Mouse (Mus musculus): ENCODE data around the gene Adam22. TPM values are rescaled to one million over a fixed set of nuclear protein-coding genes. Genes with fewer than 3 reads are reported as not detected.

The Adam22 gene
- polyA plus RNA-seq, 1 experiment from 2014 or later = 32.5 TPM

DNA sequence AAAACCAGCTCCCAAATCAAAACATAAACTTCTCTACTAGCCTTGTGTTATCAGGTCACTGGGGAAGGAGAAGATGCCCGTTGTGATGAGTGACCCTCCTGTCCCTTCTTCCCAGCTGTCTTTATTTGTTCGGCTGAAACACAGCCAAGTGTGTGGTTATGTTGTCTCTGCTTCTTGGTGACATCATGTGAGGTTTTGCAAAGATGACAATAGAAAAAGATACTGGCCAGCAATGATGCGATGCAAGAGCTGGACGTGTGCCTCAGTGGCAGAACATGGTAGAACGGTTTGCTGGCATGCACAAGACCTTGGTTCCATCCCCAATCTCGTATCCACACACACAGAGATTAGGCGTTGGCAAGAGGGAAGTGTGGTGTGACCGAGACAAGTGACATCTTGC, 236.0 kb downstream of the Adam22 start:
- 89% methylated on average over 8 of the region's 8 CpGs for WGBS

GRCm38 (mm10) chr5:8129750-8130149, 238.2 kb downstream of the Adam22 start:
- no peaks in the 10 kb centered on the region for H3K4me1 ChIP-seq (replicated peaks)
- no peak overlapping the region for H3K9ac ChIP-seq
- no peak overlapping the region for H3K4me2 ChIP-seq
- WGBS = 91% methylated on average over 2 of the region's 2 CpGs
- no peaks in the 10 kb centered on the region for H3K27me3 ChIP-seq
- peaks cover 37% of the 10 kb centered on the region for H3K36me3 ChIP-seq
- 0 out of 2 replicates have a peak, but pooled peaks cover 4% of the 10 kb centered on the region for H3K9me3 ChIP-seq
- no peak overlapping the region for H3K4me3 ChIP-seq
- H3K27ac ChIP-seq (replicated peaks) = no peak overlapping the region
- no peak for ATAC-seq (ENCODE audit: low read depth)

More for the DNA sequence above, 236.0 kb downstream of the Adam22 start:
- no peak overlapping the region for H3K9ac ChIP-seq
- no peaks in the 10 kb centered on the region for H3K4me1 ChIP-seq (replicated peaks)
- H3K4me2 ChIP-seq = no peak overlapping the region
- no peak overlapping the region for H3K27ac ChIP-seq (replicated peaks)
- peaks cover 24% of the 10 kb centered on the region for H3K36me3 ChIP-seq
- H3K4me3 ChIP-seq = no peak overlapping the region
- no peak for ATAC-seq (ENCODE audit: low read depth)
- no peaks in the 10 kb centered on the region for H3K9me3 ChIP-seq
- H3K27me3 ChIP-seq = no peaks in the 10 kb centered on the region

- no peak overlapping the region for H3K4me2 ChIP-seq
- H3K4me1 ChIP-seq (replicated peaks) = no peaks in the 10 kb centered on the region
- H3K9ac ChIP-seq = no peak overlapping the region
- 85% methylated on average over 3 of the region's 3 CpGs for WGBS
- no peaks in the 10 kb centered on the region for H3K27me3 ChIP-seq
- H3K36me3 ChIP-seq = peaks cover 16% of the 10 kb centered on the region
- H3K4me3 ChIP-seq = no peak overlapping the region
- H3K9me3 ChIP-seq = no peaks in the 10 kb centered on the region
- H3K27ac ChIP-seq (replicated peaks) = no peak overlapping the region
- ATAC-seq (ENCODE audit: low read depth) = no peak
These were observed 247.0 kb downstream of the Adam22 start for GRCm38 (mm10) chr5:8120926-8121325.

GRCm38 (mm10) chr5:8120087-8120486, 247.9 kb downstream of the Adam22 start:
- no peaks in the 10 kb centered on the region for H3K9me3 ChIP-seq
- WGBS = 86% methylated on average over 2 of the region's 2 CpGs
- ATAC-seq (ENCODE audit: low read depth) = no peak

DNA sequence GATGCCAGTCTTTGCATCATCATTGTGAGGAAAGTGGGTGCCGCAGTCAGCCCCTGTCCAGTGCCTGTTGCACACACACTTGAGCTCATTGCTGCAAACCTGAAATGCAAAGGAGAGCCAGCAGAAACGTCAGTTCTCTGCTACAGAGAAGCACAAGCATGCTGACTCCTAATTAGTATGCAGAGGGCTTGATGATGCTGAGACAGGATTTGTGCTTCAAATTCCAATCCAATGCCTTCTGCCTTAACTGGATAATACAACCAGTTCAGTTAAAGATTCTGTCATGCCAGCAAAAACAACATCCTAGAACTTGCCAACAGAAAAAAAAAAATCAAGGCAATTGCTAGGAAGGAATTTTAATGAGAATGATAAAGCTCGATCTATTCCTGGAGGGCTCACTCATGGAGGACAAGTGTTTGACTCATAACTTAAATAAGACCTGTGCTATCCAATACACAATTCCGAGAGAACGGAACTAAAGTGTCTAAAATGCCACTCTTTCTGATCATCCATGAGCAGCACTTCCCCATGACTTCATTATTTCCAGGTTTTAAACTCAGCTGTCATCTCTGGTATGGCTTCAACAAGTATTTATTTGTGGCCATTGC, 251.3 kb downstream of the Adam22 start:
- H3K4me3 ChIP-seq = no peak overlapping the region
- H3K27me3 ChIP-seq = no peaks in the 10 kb centered on the region
- peaks cover 8% of the 10 kb centered on the region; the same call in 1 of the 2 replicates for H3K36me3 ChIP-seq
- H3K9me3 ChIP-seq = no peaks in the 10 kb centered on the region
- 81% methylated on average over 5 of the region's 5 CpGs for WGBS
- H3K27ac ChIP-seq (replicated peaks) = no peak overlapping the region
- H3K4me2 ChIP-seq = no peak overlapping the region
- no peaks in the 10 kb centered on the region for H3K4me1 ChIP-seq (replicated peaks)
- no peak for ATAC-seq (ENCODE audit: low read depth)
- H3K9ac ChIP-seq = no peak overlapping the region

More at GRCm38 (mm10) chr5:8120087-8120486, 247.9 kb downstream of the Adam22 start:
- H3K27me3 ChIP-seq = no peaks in the 10 kb centered on the region
- peaks cover 13% of the 10 kb centered on the region for H3K36me3 ChIP-seq
- no peaks in the 10 kb centered on the region for H3K4me1 ChIP-seq (replicated peaks)
- no peak overlapping the region for H3K27ac ChIP-seq (replicated peaks)
- H3K4me2 ChIP-seq = no peak overlapping the region
- no peak overlapping the region for H3K9ac ChIP-seq
- no peak overlapping the region for H3K4me3 ChIP-seq

- peaks cover 4% of the 10 kb centered on the region; the same call in 1 of the 2 replicates for H3K36me3 ChIP-seq
- H3K27me3 ChIP-seq = no peaks in the 10 kb centered on the region
- WGBS = 94% methylated on average over 5 of the region's 5 CpGs
- H3K4me2 ChIP-seq = no peak overlapping the region
- H3K4me3 ChIP-seq = no peak overlapping the region
- no peak overlapping the region for H3K27ac ChIP-seq (replicated peaks)
- H3K9ac ChIP-seq = no peak overlapping the region
- no peaks in the 10 kb centered on the region for H3K4me1 ChIP-seq (replicated peaks)
- ATAC-seq (ENCODE audit: low read depth) = no peak
- H3K9me3 ChIP-seq = no peaks in the 10 kb centered on the region
These were observed 255.7 kb downstream of the Adam22 start for GRCm38 (mm10) chr5:8112246-8112645.

DNA sequence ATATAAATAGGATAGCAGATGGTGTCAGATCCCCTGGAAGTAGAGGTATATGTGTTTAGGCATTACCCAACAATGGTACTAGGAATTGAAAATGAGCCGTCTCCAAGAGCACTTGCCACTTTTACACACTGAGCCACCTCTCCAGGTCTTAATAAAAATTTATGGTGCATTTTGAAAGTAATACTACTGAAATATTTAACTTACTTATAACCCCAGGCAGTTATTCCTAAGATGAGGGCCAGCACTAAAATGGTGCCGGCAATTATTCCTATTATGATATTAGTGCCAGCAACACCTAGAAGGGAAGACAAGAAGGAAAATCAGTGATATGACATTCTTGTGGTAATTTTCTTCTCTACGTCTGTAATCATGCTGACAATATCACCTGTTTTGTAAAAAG, 256.3 kb downstream of the Adam22 start:
- Histone ChIP-seq H3K9me3 (no peaks in the 10 kb centered on the region), H3K36me3 (peaks cover 4% of the 10 kb centered on the region; the same call in 1 of the 2 replicates), H3K9ac (no peak overlapping the region), H3K4me1 (replicated peaks) (no peaks in the 10 kb centered on the region), H3K27me3 (no peaks in the 10 kb centered on the region), H3K4me3 (no peak overlapping the region), H3K27ac (replicated peaks) (no peak overlapping the region), H3K4me2 (no peak overlapping the region)
- ATAC-seq (ENCODE audit: low read depth) = no peak
- 87% methylated on average over 3 of the region's 3 CpGs for WGBS

DNA sequence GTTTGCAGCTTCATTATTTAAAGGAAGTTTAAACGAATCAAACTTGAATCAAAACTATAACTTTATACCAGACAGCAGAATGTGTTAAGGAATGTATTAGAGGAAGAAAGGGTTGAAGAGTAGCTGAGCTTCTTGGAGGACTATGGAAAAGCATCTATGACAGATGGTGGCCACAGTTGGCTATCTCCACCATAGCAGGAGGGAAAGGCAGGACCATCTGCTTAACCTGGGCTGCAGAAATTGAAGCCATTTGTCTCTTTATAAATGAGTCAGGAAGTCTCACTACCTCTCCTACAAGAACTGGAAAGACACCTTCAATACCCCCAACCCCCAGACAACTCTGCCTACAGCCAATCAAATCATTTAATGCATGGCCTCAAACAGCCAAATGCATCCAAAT, 272.3 kb downstream of the Adam22 start:
- Histone ChIP-seq H3K4me3 (no peak overlapping the region), H3K4me1 (replicated peaks) (no peaks in the 10 kb centered on the region), H3K4me2 (no peak overlapping the region), H3K36me3 (peaks cover 8% of the 10 kb centered on the region; the same call in 1 of the 2 replicates), H3K27ac (replicated peaks) (no peak overlapping the region), H3K9me3 (no peaks in the 10 kb centered on the region), H3K9ac (no peak overlapping the region), H3K27me3 (no peaks in the 10 kb centered on the region)
- ATAC-seq (ENCODE audit: low read depth) = no peak
- WGBS = 91% methylated on average over 1 of the region's 1 CpGs

DNA sequence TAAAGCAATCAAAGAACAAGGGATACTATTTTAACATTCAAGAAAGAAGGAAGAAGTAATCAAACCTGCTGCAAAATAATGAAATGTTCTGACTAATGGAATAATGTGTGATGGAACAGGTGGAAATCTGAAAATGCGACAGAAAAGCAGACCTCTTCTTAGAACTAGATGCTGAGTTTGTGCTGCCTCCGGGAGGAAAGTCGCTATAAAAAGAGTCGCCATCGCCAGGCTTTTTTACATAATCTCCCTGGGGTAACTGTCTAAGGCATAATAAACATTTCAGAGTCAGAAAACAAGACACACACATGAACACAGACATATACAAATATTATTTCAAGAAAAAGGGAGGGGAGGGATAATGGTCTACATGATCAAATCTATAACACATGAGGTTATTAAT, 273.0 kb downstream of the Adam22 start:
- Histone ChIP-seq H3K36me3 (peaks cover 9% of the 10 kb centered on the region), H3K4me3 (no peak overlapping the region), H3K27ac (replicated peaks) (no peak overlapping the region), H3K4me1 (replicated peaks) (no peaks in the 10 kb centered on the region), H3K9ac (no peak overlapping the region), H3K27me3 (no peaks in the 10 kb centered on the region), H3K4me2 (no peak overlapping the region), H3K9me3 (no peaks in the 10 kb centered on the region)
- WGBS = 76% methylated on average over 5 of the region's 5 CpGs
- no peak for ATAC-seq (ENCODE audit: low read depth)

DNA sequence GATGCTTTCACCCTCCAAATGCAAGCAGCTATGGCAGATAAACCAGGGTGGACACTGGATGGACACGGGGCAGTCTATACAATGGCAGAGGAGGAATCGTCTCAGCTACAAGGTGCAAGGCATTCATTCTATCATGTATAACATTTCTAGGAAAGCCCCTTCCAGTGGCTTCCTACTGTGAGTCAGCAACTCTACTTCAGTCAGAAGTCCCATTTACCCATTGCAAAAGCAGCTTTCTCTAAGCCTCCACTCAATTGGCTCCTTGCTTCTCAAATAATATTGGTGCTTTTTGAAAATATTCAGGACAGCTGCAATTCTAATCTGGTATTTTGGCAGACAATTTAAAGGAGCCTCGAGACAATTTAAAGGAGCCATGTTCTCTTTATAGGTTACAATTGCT, 279.8 kb downstream of the Adam22 start:
- ATAC-seq (ENCODE audit: low read depth) = no peak
- Histone ChIP-seq H3K27me3 (no peaks in the 10 kb centered on the region), H3K9me3 (no peaks in the 10 kb centered on the region), H3K4me3 (no peak overlapping the region), H3K27ac (replicated peaks) (no peak overlapping the region), H3K4me1 (replicated peaks) (no peaks in the 10 kb centered on the region), H3K4me2 (no peak overlapping the region), H3K9ac (no peak overlapping the region), H3K36me3 (peaks cover 13% of the 10 kb centered on the region)
- WGBS = 85% methylated on average over 3 of the region's 3 CpGs

- H3K27me3 ChIP-seq = no peaks in the 10 kb centered on the region
- no peaks in the 10 kb centered on the region for H3K4me1 ChIP-seq (replicated peaks)
- ATAC-seq (ENCODE audit: low read depth) = no peak
- H3K36me3 ChIP-seq = peaks cover 10% of the 10 kb centered on the region
- no peak overlapping the region for H3K4me2 ChIP-seq
- no peak overlapping the region for H3K4me3 ChIP-seq
- H3K9ac ChIP-seq = no peak overlapping the region
- 86% methylated on average over 3 of the region's 3 CpGs for WGBS
- H3K27ac ChIP-seq (replicated peaks) = no peak overlapping the region
- no peaks in the 10 kb centered on the region for H3K9me3 ChIP-seq
These were observed 282.3 kb downstream of the Adam22 start for GRCm38 (mm10) chr5:8085661-8086060.

DNA sequence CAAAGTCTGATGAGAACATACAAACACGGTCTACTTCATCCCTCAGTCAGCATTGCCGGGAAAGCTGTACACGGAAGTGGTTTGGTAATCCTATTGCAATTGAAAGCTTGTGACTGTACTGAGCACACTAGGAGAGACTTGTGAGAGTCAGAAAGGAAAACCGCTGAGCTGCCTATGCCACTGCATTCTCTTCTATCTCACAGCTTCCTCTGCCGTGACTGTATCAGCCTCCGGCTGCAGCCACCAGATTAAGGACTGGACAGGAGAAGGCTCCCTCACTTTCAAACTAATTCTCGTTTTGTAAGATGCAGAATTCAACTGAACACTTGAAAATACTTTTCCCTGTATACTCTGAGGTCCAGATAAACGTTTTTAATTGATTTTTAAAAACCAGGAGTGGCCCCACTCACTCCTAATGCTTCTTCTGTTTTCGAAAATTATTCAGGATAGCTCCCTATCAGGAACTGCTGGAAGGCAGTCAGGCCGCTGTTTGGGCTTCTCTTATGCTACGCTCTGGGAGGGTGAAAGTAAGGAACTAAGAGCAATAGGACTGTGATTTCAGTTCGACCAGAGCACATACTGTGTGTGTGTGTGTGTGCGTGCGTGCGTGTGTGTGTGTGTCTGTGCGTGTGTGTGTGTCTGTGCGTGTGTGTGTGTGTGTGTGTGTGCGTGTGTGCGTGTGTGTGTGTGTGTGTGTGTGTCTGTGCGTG, 285.0 kb downstream of the Adam22 start:
- H3K9ac ChIP-seq = no peak overlapping the region
- no peak for ATAC-seq (ENCODE audit: low read depth)
- H3K4me2 ChIP-seq = no peak overlapping the region
- 78% methylated on average over 20 of the region's 20 CpGs for WGBS
- H3K27me3 ChIP-seq = no peaks in the 10 kb centered on the region
- H3K9me3 ChIP-seq = no peaks in the 10 kb centered on the region
- no peaks in the 10 kb centered on the region for H3K4me1 ChIP-seq (replicated peaks)
- peaks cover 4% of the 10 kb centered on the region; the same call in 1 of the 2 replicates for H3K36me3 ChIP-seq
- H3K4me3 ChIP-seq = no peak overlapping the region
- H3K27ac ChIP-seq (replicated peaks) = no peak overlapping the region

Measured in neural tube, embryonic 13.5 days (tissue).